Mouse (Mus musculus) midbrain, embryonic 12.5 days (tissue): ENCODE data around the gene Gm43552. TPM values are rescaled to one million over a fixed set of nuclear protein-coding genes. Genes with fewer than 3 reads are reported as not detected.

Source experiments
- ATAC-seq: fragments of 200-750 bp; cut with Nextera tagmentation; 2 replicates; pipeline ENCODE4 v1.8.0; 2017; ENCODE audit warnings: low read depth, moderate TSS enrichment, moderate library complexity; ENCODE audit not compliant: low FRiP score
- H3K27ac ChIP-seq: fragments of 300-500 bp; sonication (generic); replicated peaks from 2 replicates; pipeline ENCODE4 v1.5.1; 2016; ENCODE audit warnings: mild to moderate bottlenecking
- H3K27me3 ChIP-seq: fragments of 300-500 bp; sonication (generic); 2 replicates; pipeline ENCODE4 v1.6.1; 2016; ENCODE audit warnings: mild to moderate bottlenecking
- H3K36me3 ChIP-seq: fragments of 300-500 bp; sonication (generic); 2 replicates; pipeline ENCODE4 v1.6.1; 2016
- H3K4me1 ChIP-seq: fragments of 300-500 bp; sonication (generic); 2 replicates; pipeline ENCODE4 v1.6.1; 2016
- H3K4me2 ChIP-seq: fragments of 300-500 bp; sonication (generic); replicated peaks from 2 replicates; pipeline ENCODE4 v1.6.1; 2016; ENCODE audit warnings: mild to moderate bottlenecking, moderate library complexity
- H3K4me3 ChIP-seq: fragments of 300-500 bp; sonication (generic); 2 replicates; pipeline ENCODE4 v1.5.1; 2016; ENCODE audit warnings: mild to moderate bottlenecking
- H3K9ac ChIP-seq: fragments of 300-500 bp; sonication (generic); replicated peaks from 2 replicates; pipeline ENCODE4 v1.6.1; 2016; ENCODE audit warnings: mild to moderate bottlenecking, moderate library complexity
- H3K9me3 ChIP-seq: fragments of 300-500 bp; sonication (generic); 2 replicates; pipeline ENCODE4 v1.6.1; 2016; ENCODE audit warnings: mild to moderate bottlenecking
- WGBS: fragments of 180-500 bp; shearing (Covaris S2); methylation state at CpG from one replicate; pipeline ENCODE4 v1.1.7; 2016; 5-methylcytosine and 5-hydroxymethylcytosine counted together
- polyA plus RNA-seq: library from polyadenylated mRNA; unstranded; fragments of >200 nt; fragmentation: Nextera tagmentation; extraction: Ambion mirVana; gene quantifications from 2 replicates; pipeline ENCODE4 v1.2.1, GENCODE M21; 2016

Gene Gm43552
- polyA plus RNA-seq, 1 experiment from 2014 or later: not detected

DNA sequence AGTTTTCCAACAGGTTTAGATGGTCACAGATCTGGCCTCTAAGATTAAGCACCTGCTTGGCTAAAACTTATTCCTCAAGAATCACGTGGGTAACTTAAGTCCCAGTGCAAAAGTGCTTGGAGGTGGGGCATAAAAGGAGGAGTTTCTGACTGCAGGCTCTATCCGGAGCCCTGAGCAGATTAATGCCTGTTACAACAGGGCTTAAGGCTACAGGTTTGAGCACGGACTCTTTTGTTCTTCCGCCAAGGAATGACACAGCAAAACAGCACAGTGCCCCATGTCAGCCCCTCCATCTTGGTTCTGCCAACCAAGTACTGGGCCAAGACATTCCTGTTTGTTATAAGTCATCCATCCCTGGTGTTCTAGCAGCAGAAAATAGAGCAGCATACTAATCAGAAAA, 64.3 kb downstream of the Gm43552 start:
- ATAC-seq: no peak
- WGBS: 29% methylated on average over 4 of the region's 4 CpGs
- H3K4me1 ChIP-seq: no peaks in the 10 kb centered on the region
- peaks cover 24% of the 10 kb centered on the region for H3K36me3 ChIP-seq
- no peak overlapping the region for H3K4me2 ChIP-seq
- H3K4me3 ChIP-seq: no peak overlapping the region
- no peak overlapping the region for H3K27ac ChIP-seq
- no peaks in the 10 kb centered on the region for H3K9me3 ChIP-seq
- no peak overlapping the region for H3K9ac ChIP-seq
- no peaks in the 10 kb centered on the region for H3K27me3 ChIP-seq

GRCm38 (mm10) chr5:65425251-65425650, 67.4 kb downstream of the Gm43552 start:
- no peaks in the 10 kb centered on the region for H3K4me1 ChIP-seq
- H3K9me3 ChIP-seq: no peaks in the 10 kb centered on the region
- no peak overlapping the region for H3K4me3 ChIP-seq
- no peak overlapping the region for H3K4me2 ChIP-seq
- no peak for ATAC-seq
- H3K36me3 ChIP-seq: peaks cover 55% of the 10 kb centered on the region
- 92% methylated on average over 5 of the region's 5 CpGs for WGBS
- no peak overlapping the region for H3K9ac ChIP-seq
- no peaks in the 10 kb centered on the region for H3K27me3 ChIP-seq
- H3K27ac ChIP-seq: no peak overlapping the region

- no peaks in the 10 kb centered on the region for H3K27me3 ChIP-seq
- H3K4me1 ChIP-seq: no peaks in the 10 kb centered on the region
- no peak overlapping the region for H3K4me2 ChIP-seq
- 92% methylated on average over 6 of the region's 6 CpGs for WGBS
- ATAC-seq: no peak
- peaks cover 56% of the 10 kb centered on the region for H3K36me3 ChIP-seq
- no peak overlapping the region for H3K27ac ChIP-seq
- no peaks in the 10 kb centered on the region for H3K9me3 ChIP-seq
- no peak overlapping the region for H3K4me3 ChIP-seq
- no peak overlapping the region for H3K9ac ChIP-seq
Measured at GRCm38 (mm10) chr5:65424215-65424614, 68.4 kb downstream of the Gm43552 start.

- no peak overlapping the region for H3K4me2 ChIP-seq
- peaks cover 60% of the 10 kb centered on the region for H3K36me3 ChIP-seq
- ATAC-seq: no peak
Measured at GRCm38 (mm10) chr5:65422803-65423202, 69.8 kb downstream of the Gm43552 start.

GRCm38 (mm10) chr5:65420822-65421221, 71.8 kb downstream of the Gm43552 start:
- H3K27me3 ChIP-seq: no peaks in the 10 kb centered on the region
- H3K27ac ChIP-seq: no peak overlapping the region
- no peaks in the 10 kb centered on the region for H3K9me3 ChIP-seq
- H3K4me1 ChIP-seq: peaks cover 3% of the 10 kb centered on the region
- 83% methylated on average over 6 of the region's 6 CpGs for WGBS
- H3K4me3 ChIP-seq: no peak overlapping the region
- H3K36me3 ChIP-seq: peaks cover 64% of the 10 kb centered on the region
- H3K9ac ChIP-seq: no peak overlapping the region
- ATAC-seq: no peak
- H3K4me2 ChIP-seq: no peak overlapping the region

More at GRCm38 (mm10) chr5:65422803-65423202, 69.8 kb downstream of the Gm43552 start:
- Histone ChIP-seq H3K9me3 (no peaks in the 10 kb centered on the region), H3K27me3 (no peaks in the 10 kb centered on the region), H3K27ac (no peak overlapping the region), H3K9ac (no peak overlapping the region), H3K4me1 (no peaks in the 10 kb centered on the region), H3K4me3 (no peak overlapping the region)
- 95% methylated on average over 8 of the region's 8 CpGs for WGBS

GRCm38 (mm10) chr5:65419136-65419535, 73.5 kb downstream of the Gm43552 start:
- ATAC-seq: no peak
- no peak overlapping the region for H3K9ac ChIP-seq
- peaks cover 8% of the 10 kb centered on the region for H3K4me1 ChIP-seq
- peaks cover 59% of the 10 kb centered on the region for H3K36me3 ChIP-seq
- no peak overlapping the region for H3K4me2 ChIP-seq
- no peak overlapping the region for H3K4me3 ChIP-seq
- WGBS: 85% methylated on average over 10 of the region's 10 CpGs
- H3K27me3 ChIP-seq: no peaks in the 10 kb centered on the region
- H3K27ac ChIP-seq: no peak overlapping the region
- no peaks in the 10 kb centered on the region for H3K9me3 ChIP-seq

GRCm38 (mm10) chr5:65415653-65416458, 76.8 kb downstream of the Gm43552 start:
- WGBS: 20% methylated on average over 22 of the region's 26 CpGs
- no peaks in the 10 kb centered on the region for H3K9me3 ChIP-seq
- peak overlapping the region; percentile 54 for H3K27ac ChIP-seq
- ATAC-seq: peak; percentile 30; the same call in 1 of the 2 replicates
- 0 out of 2 replicates have a peak overlapping the region, but pooled peaks have one; percentile 21 for H3K4me2 ChIP-seq
- peaks cover 45% of the 10 kb centered on the region for H3K36me3 ChIP-seq
- no peak overlapping the region for H3K4me3 ChIP-seq
- H3K4me1 ChIP-seq: peaks cover 8% of the 10 kb centered on the region
- no peaks in the 10 kb centered on the region for H3K27me3 ChIP-seq
- H3K9ac ChIP-seq: peak overlapping the region; percentile 46

- H3K4me2 ChIP-seq: no peak overlapping the region
- peak overlapping the region; percentile 27; the same call in 1 of the 2 replicates for H3K27ac ChIP-seq
- H3K9ac ChIP-seq: peak overlapping the region; percentile 26; the same call in 1 of the 2 replicates
- no peaks in the 10 kb centered on the region for H3K27me3 ChIP-seq
- no peaks in the 10 kb centered on the region for H3K9me3 ChIP-seq
- WGBS: 25% methylated on average over 12 of the region's 12 CpGs
- no peak for ATAC-seq
- H3K4me3 ChIP-seq: no peak overlapping the region
- peaks cover 63% of the 10 kb centered on the region for H3K36me3 ChIP-seq
- 0 out of 2 replicates have a peak, but pooled peaks cover 5% of the 10 kb centered on the region for H3K4me1 ChIP-seq
Measured at GRCm38 (mm10) chr5:65407989-65408388, 84.6 kb downstream of the Gm43552 start.

GRCm38 (mm10) chr5:65401251-65401994, 91.2 kb downstream of the Gm43552 start:
- no peaks in the 10 kb centered on the region for H3K27me3 ChIP-seq
- ATAC-seq: peak; percentile 44; the same call in 1 of the 2 replicates
- peaks cover 85% of the 10 kb centered on the region for H3K36me3 ChIP-seq
- H3K4me2 ChIP-seq: no peak overlapping the region
- no peaks in the 10 kb centered on the region for H3K4me1 ChIP-seq
- H3K9ac ChIP-seq: no peak overlapping the region
- no peaks in the 10 kb centered on the region for H3K9me3 ChIP-seq
- H3K27ac ChIP-seq: no peak overlapping the region
- 26% methylated on average over 2 of the region's 2 CpGs for WGBS
- no peak overlapping the region for H3K4me3 ChIP-seq

GRCm38 (mm10) chr5:65394425-65394824, 98.2 kb downstream of the Gm43552 start:
- Histone ChIP-seq H3K36me3 (peaks cover 51% of the 10 kb centered on the region), H3K27me3 (no peaks in the 10 kb centered on the region), H3K9ac (no peak overlapping the region), H3K9me3 (no peaks in the 10 kb centered on the region), H3K4me1 (peaks cover 18% of the 10 kb centered on the region), H3K4me2 (no peak overlapping the region), H3K27ac (no peak overlapping the region), H3K4me3 (no peak overlapping the region)
- ATAC-seq: no peak
- 94% methylated on average over 7 of the region's 7 CpGs for WGBS

DNA sequence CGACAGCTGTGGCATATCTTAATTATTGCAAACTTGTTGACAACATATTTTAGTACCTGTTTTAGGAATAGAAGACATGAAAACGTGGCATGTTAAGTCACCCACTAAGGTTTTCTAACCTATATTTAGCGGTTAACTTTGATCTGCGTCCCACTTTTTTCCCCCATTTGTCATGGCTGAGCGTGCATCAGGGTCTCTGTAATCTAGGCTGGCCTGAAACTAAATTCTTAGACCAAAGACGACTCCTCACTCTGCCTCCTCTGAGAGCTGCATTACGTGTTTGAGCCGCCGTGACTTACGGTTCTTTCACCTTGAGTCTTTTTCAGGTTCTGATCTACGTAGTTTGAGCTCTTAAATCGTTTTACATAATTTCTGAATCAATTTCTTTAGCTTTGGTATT, 100.9 kb downstream of the Gm43552 start:
- Histone ChIP-seq H3K9me3 (no peaks in the 10 kb centered on the region), H3K9ac (peak overlapping the region; percentile 63), H3K4me3 (peak overlapping the region; percentile 98), H3K4me1 (peaks cover 28% of the 10 kb centered on the region), H3K36me3 (peaks cover 49% of the 10 kb centered on the region), H3K4me2 (peak overlapping the region; percentile 75), H3K27me3 (no peaks in the 10 kb centered on the region), H3K27ac (0 out of 2 replicates have a peak overlapping the region, but pooled peaks have one; percentile 50)
- ATAC-seq: peak; percentile 20; the same call in 1 of the 2 replicates
- WGBS: 4% methylated on average over 12 of the region's 12 CpGs
